Mouse (Mus musculus): Measurements from ENCODE around the gene Mettl27. TPM values are rescaled to one million over a fixed set of nuclear protein-coding genes. Genes with fewer than 3 reads are reported as not detected.
"Not testable (repeated sequence)": the region's sequence is repeated elsewhere in the genome, so short reads cannot be mapped to it uniquely, and the experiment has no call there.

Mettl27 gene
- total and polyA plus RNA-seq, 2 experiments from 2014 or later, result 8.5 to 10.9 TPM

GRCm38 (mm10) chr5:134933281-134933680 lies 1.1 kb downstream of the Mettl27 start:
- WGBS, result 96% methylated on average over 8 of the region's 8 CpGs
- Histone ChIP-seq H3K9me3 (ENCODE audit: low read length) (no peaks in the 10 kb centered on the region), H3K4me3 (ENCODE audit: low read length) (no peak overlapping the region), H3K4me2 (ENCODE audit: low read depth, low read length) (no peak overlapping the region), H3K27ac (no peak overlapping the region), H3K36me3 (ENCODE audit: insufficient read depth, low read length) (no peaks in the 10 kb centered on the region), H3K27me3 (ENCODE audit: insufficient read depth, low read length) (no peaks in the 10 kb centered on the region), H3K4me1 (ENCODE audit: insufficient read depth, low read length) (0 out of 2 replicates have a peak, but pooled peaks cover 3% of the 10 kb centered on the region), H3K9ac (replicated peaks; ENCODE audit: low read length) (no peak overlapping the region)
- no peak for TF ChIP-seq CTCF (IDR thresholded peaks at IDR 0.05; ENCODE audit: low read depth)
- ATAC-seq (no peak), DNase-seq (ENCODE audit: low spot score) (no peak)

- not testable (repeated sequence) for H3K27me3 ChIP-seq (ENCODE audit: insufficient read depth, low read length); H3K4me2 ChIP-seq (ENCODE audit: low read depth, low read length); DNase-seq (ENCODE audit: low spot score); ATAC-seq; H3K9ac ChIP-seq (replicated peaks; ENCODE audit: low read length); H3K36me3 ChIP-seq (ENCODE audit: insufficient read depth, low read length); H3K4me1 ChIP-seq (ENCODE audit: insufficient read depth, low read length); H3K4me3 ChIP-seq (ENCODE audit: low read length); H3K9me3 ChIP-seq (ENCODE audit: low read length); H3K27ac ChIP-seq
- 91% methylated on average over 5 of the region's 5 CpGs for WGBS
These were observed 1.5 kb downstream of the Mettl27 start for GRCm38 (mm10) chr5:134933686-134934085.

DNA sequence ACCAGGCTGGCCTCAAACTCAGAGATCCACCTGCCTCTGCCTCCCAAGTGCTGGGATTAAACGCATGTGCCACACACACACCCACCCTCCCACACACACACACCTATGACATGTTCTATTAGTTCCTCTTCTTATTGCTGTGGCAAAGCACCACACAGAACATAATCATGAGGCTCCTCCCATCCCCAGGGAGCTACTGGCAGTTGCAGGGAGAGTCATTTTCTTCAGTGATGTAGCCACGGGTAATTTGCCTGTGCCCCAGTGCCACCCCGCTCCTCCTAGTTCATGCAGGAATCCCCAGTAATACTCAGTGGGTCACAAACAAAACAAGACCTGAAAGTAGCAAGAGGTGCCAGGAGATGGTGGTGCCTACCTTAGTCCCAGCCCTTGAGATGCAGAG lies 2.5 kb downstream of the Mettl27 start:
- DNase-seq (ENCODE audit: low spot score) (no peak), ATAC-seq (no peak)
- no peak overlapping the region for H3K4me3 ChIP-seq (ENCODE audit: low read length)

DNA sequence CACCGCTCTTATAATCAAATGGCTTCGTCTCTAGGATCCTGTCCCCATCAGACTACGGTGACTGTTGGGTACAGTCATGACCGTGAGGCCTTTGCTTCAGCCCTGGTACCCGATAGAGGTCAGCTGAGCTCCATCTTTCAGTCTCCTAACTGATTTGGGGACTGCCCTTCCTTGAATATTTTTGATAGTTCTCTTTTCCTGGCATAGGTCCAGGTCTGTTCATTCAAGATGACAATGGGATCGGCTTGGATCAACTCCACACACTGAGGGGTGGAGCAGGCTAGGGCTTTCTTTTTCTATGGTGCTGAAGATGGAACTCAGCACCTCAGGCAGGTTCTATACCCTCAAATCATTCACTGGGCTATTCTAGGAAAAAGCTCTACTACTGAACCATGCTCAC lies 3.9 kb downstream of the Mettl27 start:
- H3K4me2 ChIP-seq (ENCODE audit: low read depth, low read length), result no peak overlapping the region
- H3K36me3 ChIP-seq (ENCODE audit: insufficient read depth, low read length), result no peaks in the 10 kb centered on the region
- 87% methylated on average over 6 of the region's 6 CpGs for WGBS
- no peaks in the 10 kb centered on the region for H3K27me3 ChIP-seq (ENCODE audit: insufficient read depth, low read length)
- ATAC-seq (no peak), DNase-seq (ENCODE audit: low spot score) (no peak)
- 0 out of 2 replicates have a peak, but pooled peaks cover 3% of the 10 kb centered on the region for H3K4me1 ChIP-seq (ENCODE audit: insufficient read depth, low read length)
- no peak overlapping the region for H3K4me3 ChIP-seq (ENCODE audit: low read length)
- H3K9ac ChIP-seq (replicated peaks; ENCODE audit: low read length), result no peak overlapping the region
- no peaks in the 10 kb centered on the region for H3K9me3 ChIP-seq (ENCODE audit: low read length)
- no peak for TF ChIP-seq CTCF (IDR thresholded peaks at IDR 0.05; ENCODE audit: low read depth)
- no peak overlapping the region for H3K27ac ChIP-seq

More for the DNA sequence above, 2.5 kb downstream of the Mettl27 start:
- no peak overlapping the region for H3K4me2 ChIP-seq (ENCODE audit: low read depth, low read length)
- no peak overlapping the region for H3K9ac ChIP-seq (replicated peaks; ENCODE audit: low read length)
- 0 out of 2 replicates have a peak, but pooled peaks cover 3% of the 10 kb centered on the region for H3K4me1 ChIP-seq (ENCODE audit: insufficient read depth, low read length)
- no peak for TF ChIP-seq CTCF (IDR thresholded peaks at IDR 0.05; ENCODE audit: low read depth)
- H3K9me3 ChIP-seq (ENCODE audit: low read length), result no peaks in the 10 kb centered on the region
- H3K27ac ChIP-seq, result no peak overlapping the region
- no peaks in the 10 kb centered on the region for H3K36me3 ChIP-seq (ENCODE audit: insufficient read depth, low read length)
- H3K27me3 ChIP-seq (ENCODE audit: insufficient read depth, low read length), result no peaks in the 10 kb centered on the region
- WGBS, result 95% methylated on average over 3 of the region's 3 CpGs

DNA sequence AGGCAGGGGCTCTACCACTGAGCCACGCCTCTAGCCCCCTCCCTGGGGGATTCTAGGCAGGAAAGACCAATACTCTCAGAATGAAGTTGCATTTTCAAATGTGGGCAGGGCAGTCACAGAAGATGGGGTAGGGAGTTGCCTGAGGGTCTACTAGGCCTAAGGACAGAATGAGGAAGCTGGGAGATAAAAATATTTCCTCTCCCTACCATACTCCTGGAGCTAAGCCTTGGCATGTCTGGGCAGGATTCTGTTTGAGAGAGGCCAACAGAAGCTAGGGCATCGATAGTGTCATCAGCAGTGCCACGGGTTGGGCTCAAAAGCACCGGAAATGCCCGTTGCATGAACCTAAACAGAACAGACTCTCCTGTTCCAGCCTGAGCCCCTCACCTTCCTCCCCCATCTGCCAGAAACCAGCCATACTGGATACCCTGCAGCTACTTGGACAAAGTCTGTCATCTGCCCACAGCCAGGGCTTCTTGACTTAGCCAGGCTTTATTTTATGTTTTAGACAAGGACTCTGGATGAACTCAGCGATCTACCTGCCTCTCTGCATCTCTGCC lies 4.5 kb downstream of the Mettl27 start:
- Histone ChIP-seq H3K36me3 (ENCODE audit: insufficient read depth, low read length) (no peaks in the 10 kb centered on the region), H3K4me3 (ENCODE audit: low read length) (no peak overlapping the region), H3K4me1 (ENCODE audit: insufficient read depth, low read length) (0 out of 2 replicates have a peak, but pooled peaks cover 3% of the 10 kb centered on the region), H3K27me3 (ENCODE audit: insufficient read depth, low read length) (no peaks in the 10 kb centered on the region), H3K27ac (no peak overlapping the region), H3K4me2 (ENCODE audit: low read depth, low read length) (no peak overlapping the region), H3K9me3 (ENCODE audit: low read length) (no peaks in the 10 kb centered on the region), H3K9ac (replicated peaks; ENCODE audit: low read length) (no peak overlapping the region)
- no peak for TF ChIP-seq CTCF (IDR thresholded peaks at IDR 0.05; ENCODE audit: low read depth)
- 90% methylated on average over 6 of the region's 6 CpGs for WGBS
- no peak for ATAC-seq
- DNase-seq (ENCODE audit: low spot score), result no peak

GRCm38 (mm10) chr5:134939069-134939468 lies 6.9 kb downstream of the Mettl27 start:
- 65% methylated on average over 3 of the region's 3 CpGs for WGBS
- H3K4me1 ChIP-seq (ENCODE audit: insufficient read depth, low read length), result no peaks in the 10 kb centered on the region
- no peak overlapping the region for H3K4me3 ChIP-seq (ENCODE audit: low read length)
- H3K9ac ChIP-seq (replicated peaks; ENCODE audit: low read length), result no peak overlapping the region
- no peak overlapping the region for H3K4me2 ChIP-seq (ENCODE audit: low read depth, low read length)
- ATAC-seq (no peak), DNase-seq (ENCODE audit: low spot score) (no peak)
- no peak overlapping the region for H3K27ac ChIP-seq
- no peak for TF ChIP-seq CTCF (IDR thresholded peaks at IDR 0.05; ENCODE audit: low read depth)
- H3K36me3 ChIP-seq (ENCODE audit: insufficient read depth, low read length), result no peaks in the 10 kb centered on the region
- no peaks in the 10 kb centered on the region for H3K9me3 ChIP-seq (ENCODE audit: low read length)
- H3K27me3 ChIP-seq (ENCODE audit: insufficient read depth, low read length), result no peaks in the 10 kb centered on the region

DNA sequence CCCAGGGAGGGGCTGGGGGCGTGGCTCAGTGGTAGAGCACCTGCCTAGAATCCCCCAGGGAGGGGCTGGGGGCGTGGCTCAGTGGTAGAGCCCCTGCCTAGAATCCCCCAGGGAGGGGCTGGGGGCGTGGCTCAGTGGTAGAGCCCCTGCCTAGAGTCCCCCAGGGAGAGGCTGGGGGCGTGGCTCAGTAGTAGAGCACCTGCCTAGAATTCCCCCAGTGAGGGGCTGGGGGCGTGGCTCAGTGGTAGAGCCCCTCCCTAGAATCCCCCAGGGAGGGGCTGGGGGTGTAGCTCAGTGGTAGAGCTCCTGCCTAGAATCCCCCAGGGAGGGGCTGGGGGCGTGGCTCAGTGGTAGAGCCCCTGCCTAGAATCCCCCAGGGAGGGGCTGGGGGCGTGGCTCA lies 7.4 kb downstream of the Mettl27 start:
- H3K4me1 ChIP-seq (ENCODE audit: insufficient read depth, low read length); H3K27ac ChIP-seq; H3K4me2 ChIP-seq (ENCODE audit: low read depth, low read length); H3K4me3 ChIP-seq (ENCODE audit: low read length); H3K27me3 ChIP-seq (ENCODE audit: insufficient read depth, low read length); H3K9ac ChIP-seq (replicated peaks; ENCODE audit: low read length); ATAC-seq; H3K36me3 ChIP-seq (ENCODE audit: insufficient read depth, low read length); DNase-seq (ENCODE audit: low spot score); H3K9me3 ChIP-seq (ENCODE audit: low read length): not testable (repeated sequence)
- 86% methylated on average over 2 of the region's 7 CpGs for WGBS

All from hindbrain, postnatal 0 days (tissue).